Mouse (Mus musculus): Measurements from ENCODE around the gene Usp19.

GRCm38 (mm10) chr9:108480813-108481519, 9.4 kb upstream of the Usp19 start:
- TF ChIP-seq CTCF (IDR thresholded peaks at IDR 0.05; ENCODE audit: borderline replicate concordance, control insufficient read depth, extremely low read depth, insufficient read depth, low read length, poor library complexity) = no peak
- TF ChIP-seq POLR2A (IDR thresholded peaks at IDR 0.05; ENCODE audit: control insufficient read depth, extremely low read depth, insufficient read depth, low read length, poor library complexity) = no peak

Data from thymus, adult 2 months (tissue).